Mouse (Mus musculus): Measurements from ENCODE around the gene 1700025G04Rik. TPM values are rescaled to one million over a fixed set of nuclear protein-coding genes. Genes with fewer than 3 reads are reported as not detected.

The 1700025G04Rik gene
- 10 to 100 TPM; 78.1 to 78.9 TPM for total RNA-seq (2021)

- peak; percentile 87 to 89 for DNase-seq
Measured at GRCm38 (mm10) chr1:152090018-152090553, at the start of gene 1700025G04Rik. 1700025G04Rik (minus strand) TSS chr1:152090125.

GRCm38 (mm10) chr1:152139496-152139895, 49.6 kb upstream of the 1700025G04Rik start:
- DNase-seq, result no peak

GRCm38 (mm10) chr1:152130029-152130727, 40.3 kb upstream of the 1700025G04Rik start:
- DNase-seq, result peak; percentile 51 to 66

- DNase-seq, result no peak
Measured at GRCm38 (mm10) chr1:152125451-152125850, 35.5 kb upstream of the 1700025G04Rik start.

GRCm38 (mm10) chr1:152110123-152110522, 20.2 kb upstream of the 1700025G04Rik start:
- no peak for DNase-seq

- no peak for DNase-seq
Measured at GRCm38 (mm10) chr1:152106136-152106535, 16.2 kb upstream of the 1700025G04Rik start.

GRCm38 (mm10) chr1:152105246-152105645, 15.3 kb upstream of the 1700025G04Rik start:
- no peak for DNase-seq

- DNase-seq, result no peak
Measured at GRCm38 (mm10) chr1:152101746-152102145, 11.8 kb upstream of the 1700025G04Rik start.

GRCm38 (mm10) chr1:152096045-152096444, 6.1 kb upstream of the 1700025G04Rik start:
- no peak for DNase-seq

GRCm38 (mm10) chr1:152090564-152091545, 930 bp upstream of the 1700025G04Rik start:
- peak; percentile 33 to 54 for DNase-seq

- peak; percentile 44 to 49 for DNase-seq
Measured at GRCm38 (mm10) chr1:152089526-152089925, 399 bp downstream of the 1700025G04Rik start.

- peak; percentile 42 to 44 for DNase-seq
Measured at GRCm38 (mm10) chr1:152088791-152089401, 1.0 kb downstream of the 1700025G04Rik start.

- DNase-seq, result no peak
Measured at GRCm38 (mm10) chr1:152088030-152088429, 1.9 kb downstream of the 1700025G04Rik start.

GRCm38 (mm10) chr1:152086951-152087350, 3.0 kb downstream of the 1700025G04Rik start:
- DNase-seq, result no peak

- no peak for DNase-seq
Measured at GRCm38 (mm10) chr1:152085561-152085960, 4.4 kb downstream of the 1700025G04Rik start.

- no peak for DNase-seq
Measured at GRCm38 (mm10) chr1:152084638-152085345, 5.1 kb downstream of the 1700025G04Rik start.

- DNase-seq, result no peak
Measured at GRCm38 (mm10) chr1:152081954-152082711, 7.8 kb downstream of the 1700025G04Rik start.

- DNase-seq, result no peak
Measured at GRCm38 (mm10) chr1:152081121-152081520, 8.8 kb downstream of the 1700025G04Rik start.

GRCm38 (mm10) chr1:152080244-152080643, 9.7 kb downstream of the 1700025G04Rik start:
- no peak for DNase-seq

GRCm38 (mm10) chr1:152077171-152077715, 12.7 kb downstream of the 1700025G04Rik start:
- no peak for DNase-seq

All from layer of hippocampus, postnatal 36 days (tissue).